Mouse (Mus musculus): ENCODE measurements at regions not wholly inside any gene's neighbourhood (a gene's known extent, or its start where the extent isn't known, plus 50 kb on each side); places are given as distances from the start of the nearest gene placed in this dataset.

GRCm38 (mm10) chr10:19412926-19413325 is 56.6 kb downstream of the Olig3 start:
- intact Hi-C loops (cut with DNase I) = no loop called here
- no peak for DNase-seq (ENCODE audit: low spot score in 2 of 2)

- DNase-seq (ENCODE audit: low spot score in 2 of 2) = no peak
- intact Hi-C loops (cut with DNase I) = no loop called here
These were observed 57.6 kb downstream of the Olig3 start for GRCm38 (mm10) chr10:19413935-19414334.

GRCm38 (mm10) chr10:19414834-19415233 is 58.5 kb downstream of the Olig3 start:
- intact Hi-C loops (cut with DNase I) = no loop called here
- DNase-seq (ENCODE audit: low spot score in 2 of 2) = no peak

- intact Hi-C loops (cut with DNase I) = no loop called here
- DNase-seq (ENCODE audit: low spot score in 2 of 2) = no peak
These were observed 67.7 kb downstream of the Olig3 start for GRCm38 (mm10) chr10:19424030-19424429.

GRCm38 (mm10) chr10:19424961-19425360 is 68.6 kb downstream of the Olig3 start:
- DNase-seq (ENCODE audit: low spot score in 2 of 2) = no peak
- intact Hi-C loops (cut with DNase I) = no loop called here

- intact Hi-C loops (cut with DNase I) = no loop called here
- no peak for DNase-seq (ENCODE audit: low spot score in 2 of 2)
These were observed 70.5 kb downstream of the Olig3 start for GRCm38 (mm10) chr10:19426835-19427234.

GRCm38 (mm10) chr10:19432515-19432914 is 76.2 kb downstream of the Olig3 start:
- DNase-seq (ENCODE audit: low spot score in 2 of 2) = no peak
- intact Hi-C loops (cut with DNase I) = no loop called here

GRCm38 (mm10) chr10:19434661-19435060 is 78.3 kb downstream of the Olig3 start:
- DNase-seq (ENCODE audit: low spot score in 2 of 2) = no peak
- intact Hi-C loops (cut with DNase I) = no loop called here

GRCm38 (mm10) chr10:19441807-19442206 is 85.5 kb downstream of the Olig3 start:
- intact Hi-C loops (cut with DNase I) = no loop called here
- no peak for DNase-seq (ENCODE audit: low spot score in 2 of 2)

- no peak for DNase-seq (ENCODE audit: low spot score in 2 of 2)
- intact Hi-C loops (cut with DNase I) = no loop called here
These were observed 87.2 kb downstream of the Olig3 start for GRCm38 (mm10) chr10:19443516-19443915.

- intact Hi-C loops (cut with DNase I) = no loop called here
- no peak for DNase-seq (ENCODE audit: low spot score in 2 of 2)
These were observed 92.7 kb downstream of the Olig3 start for GRCm38 (mm10) chr10:19448838-19449559.

GRCm38 (mm10) chr10:19459053-19459452 is 102.7 kb downstream of the Olig3 start:
- no peak for DNase-seq (ENCODE audit: low spot score in 2 of 2)
- intact Hi-C loops (cut with DNase I) = no loop called here

- no peak for DNase-seq (ENCODE audit: low spot score in 2 of 2)
- intact Hi-C loops (cut with DNase I) = no loop called here
These were observed 103.4 kb downstream of the Olig3 start for GRCm38 (mm10) chr10:19459709-19460108.

GRCm38 (mm10) chr10:19460164-19460563 is 103.8 kb downstream of the Olig3 start:
- intact Hi-C loops (cut with DNase I) = no loop called here
- no peak for DNase-seq (ENCODE audit: low spot score in 2 of 2)

GRCm38 (mm10) chr10:19463800-19464199 is 107.5 kb downstream of the Olig3 start:
- DNase-seq (ENCODE audit: low spot score in 2 of 2) = no peak
- intact Hi-C loops (cut with DNase I) = no loop called here

- no peak for DNase-seq (ENCODE audit: low spot score in 2 of 2)
- intact Hi-C loops (cut with DNase I) = no loop called here
These were observed 108.2 kb downstream of the Olig3 start for GRCm38 (mm10) chr10:19464504-19464903.

- intact Hi-C loops (cut with DNase I) = no loop called here
- no peak for DNase-seq (ENCODE audit: low spot score in 2 of 2)
These were observed 115.2 kb downstream of the Olig3 start for GRCm38 (mm10) chr10:19471349-19472040.

- intact Hi-C loops (cut with DNase I) = no loop called here
- DNase-seq (ENCODE audit: low spot score in 2 of 2) = no peak
These were observed 115.7 kb downstream of the Olig3 start for GRCm38 (mm10) chr10:19472066-19472465.

- DNase-seq (ENCODE audit: low spot score in 2 of 2) = no peak
- intact Hi-C loops (cut with DNase I) = no loop called here
These were observed 116.7 kb downstream of the Olig3 start for GRCm38 (mm10) chr10:19472949-19473535.

- no peak for DNase-seq (ENCODE audit: low spot score in 2 of 2)
- intact Hi-C loops (cut with DNase I) = no loop called here
These were observed 106.1 kb upstream of the Ifngr1 start for GRCm38 (mm10) chr10:19485537-19486135.

Data from left cerebral cortex, postnatal 14 days (tissue).